Mouse (Mus musculus): ENCODE data around the gene Maf.

DNA sequence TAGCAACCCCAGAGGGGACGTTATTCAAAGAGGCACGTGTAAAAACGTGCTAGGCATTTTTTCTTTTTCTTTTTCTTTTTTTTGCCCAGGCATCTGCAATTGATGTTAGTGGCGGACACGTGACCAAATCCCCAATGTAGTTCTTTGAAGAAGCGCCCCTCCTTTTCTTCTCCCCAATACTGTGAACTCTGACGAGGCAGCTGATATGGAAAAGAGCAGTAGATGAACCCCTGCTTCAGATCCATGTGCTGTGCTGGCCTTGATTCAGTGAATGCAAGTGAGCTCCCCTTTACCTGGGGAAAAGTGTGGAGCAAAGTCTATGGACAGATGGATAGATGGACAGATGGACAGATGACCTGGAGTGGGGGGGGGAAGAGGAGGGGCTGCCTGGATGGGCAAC, 28.1 kb downstream of the Maf start:
- TF ChIP-seq CTCF (IDR thresholded peaks at IDR 0.05; ENCODE audit: low read depth) (no peak), EP300 (IDR thresholded peaks at IDR 0.05; ENCODE audit: low read depth) (no peak)

Data from liver, postnatal 0 days (tissue).